Mouse (Mus musculus) liver, embryonic 14.5 days (tissue): ENCODE measurements around the gene Ccdc181.

Source experiments
- CTCF ChIP-seq: IDR thresholded peaks from 2 replicates; pipeline ENCODE4 v1.5.1; 2016; ENCODE audit warnings: antibody characterized with exemption, low read depth, control low read depth
- EP300 ChIP-seq: IDR thresholded peaks from 2 replicates; pipeline ENCODE4 v1.6.1; 2016; ENCODE audit warnings: antibody characterized with exemption, low read depth

DNA sequence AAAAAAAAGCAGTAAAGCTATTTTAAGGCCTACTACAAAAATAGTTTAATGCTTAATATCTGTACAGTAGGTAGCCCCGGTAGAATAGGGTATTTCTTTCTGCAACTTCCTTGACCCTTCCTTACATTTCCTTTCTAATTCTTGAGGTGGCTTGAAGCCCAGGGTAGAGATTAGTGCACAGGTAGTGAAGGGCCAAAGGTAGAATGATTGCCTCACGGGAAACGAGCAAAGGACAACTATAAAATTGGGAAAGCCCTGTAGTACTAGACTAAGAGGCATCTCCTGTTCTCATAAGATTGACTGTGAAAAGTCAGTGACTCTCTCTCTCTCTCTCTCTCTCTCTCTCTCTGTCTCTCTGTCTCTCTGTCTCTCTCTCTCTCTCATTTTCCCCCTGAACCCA is 60.0 kb downstream of the Ccdc181 start:
- TF ChIP-seq CTCF (no peak), EP300 (no peak)
